Mouse (Mus musculus) macrophage (primary cell): Measurements from ENCODE around the gene Olfr23. TPM values are rescaled to one million over a fixed set of nuclear protein-coding genes. Genes with fewer than 3 reads are reported as not detected.
"Not testable (repeated sequence)": the region's sequence is repeated elsewhere in the genome, so short reads cannot be mapped to it uniquely, and the experiment has no call there.

Source experiments
- H3K27ac ChIP-seq: fragments of 350-480 bp; formaldehyde crosslinking; 2 replicates; pipeline ENCODE4 v1.9.0; 2021
- H3K36me3 ChIP-seq: fragments of 350-480 bp; formaldehyde crosslinking; 2 replicates; pipeline ENCODE4 v1.9.0; 2021; ENCODE audit errors: inconsistent target
- H3K4me3 ChIP-seq: fragments of 350-480 bp; formaldehyde crosslinking; 2 replicates; pipeline ENCODE4 v1.9.0; 2021; ENCODE audit errors: inconsistent target
- H3K79me2 ChIP-seq: fragments of 350-480 bp; formaldehyde crosslinking; 2 replicates; pipeline ENCODE4 v1.9.0; 2021; ENCODE audit errors: inconsistent target
- WGBS: methylation state at CpG from one replicate; pipeline ENCODE4 v1.1.7; 2026; ENCODE audit warnings: inconsistent platforms; ENCODE audit not compliant: missing documents; 5-methylcytosine and 5-hydroxymethylcytosine counted together
- polyA plus RNA-seq: library from polyadenylated mRNA; stranded (reverse); fragments of 250-400 nt; gene quantifications from 3 replicates; pipeline ENCODE4 v1.2.4, GENCODE M21; 2018; ENCODE audit warnings: inconsistent platforms
- total RNA-seq, 78 experiments: library from RNA; depleted of rRNA; stranded (reverse); fragments of 250-400 nt; gene quantifications; 1 replicate in 9 of 78; 2 replicates in 24 of 78; 3 replicates in 43 of 78; 4 replicates in 2 of 78; pipeline ENCODE4 v1.2.4; 2018; ENCODE audit warnings: inconsistent platforms in 56 of 78

Olfr23 gene
- total RNA-seq (2018; cell fraction: chromatin; rRNA removed): not detected
- total RNA-seq (2018; cell fraction: cytosol; rRNA removed): not detected
- total RNA-seq (2018; cell fraction: nucleus; rRNA removed): not detected
- polyA plus RNA-seq: not detected in 3 replicates

- Histone ChIP-seq H3K79me2 (no peaks in the 10 kb centered on the region), H3K4me3 (no peak within 1 kb of the TSS), H3K27ac (no peak within 1 kb of the TSS), H3K36me3 (no peaks in the 10 kb centered on the region)
Measured at GRCm38 (mm10) chr11:73936377-73936776, at the start of gene Olfr23. Olfr23 (plus strand) TSS chr11:73936677.

DNA sequence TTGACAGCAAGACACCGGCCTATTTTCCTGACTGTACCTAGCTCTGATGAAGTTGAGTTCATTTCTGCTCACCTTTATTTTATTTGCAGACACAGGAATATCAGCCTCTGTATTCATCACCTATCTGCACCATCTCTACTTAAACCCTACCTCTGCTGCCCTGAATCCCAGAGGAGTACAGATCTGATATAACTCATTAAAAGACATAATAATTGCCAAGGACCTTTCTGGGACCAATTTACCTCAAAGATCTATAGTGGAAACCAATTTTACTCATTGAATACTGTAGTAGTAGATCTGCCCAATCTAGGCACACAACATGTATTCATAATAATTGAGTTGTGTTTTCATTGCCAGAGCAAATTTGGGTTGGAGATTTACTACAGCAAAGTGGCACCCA, 45.8 kb upstream of the Olfr23 start, which contains the start of gene Olfr394:
Gene Olfr394, minus strand, starts transcription at position 101 of the 400 bp plus-strand sequence.
- no peak within 1 kb of the TSS for H3K27ac ChIP-seq
- no peak within 1 kb of the TSS for H3K4me3 ChIP-seq
- no peaks in the 10 kb centered on the region for H3K79me2 ChIP-seq
- WGBS: 100% methylated on average over 1 of the region's 1 CpGs
- H3K36me3 ChIP-seq: no peaks in the 10 kb centered on the region

DNA sequence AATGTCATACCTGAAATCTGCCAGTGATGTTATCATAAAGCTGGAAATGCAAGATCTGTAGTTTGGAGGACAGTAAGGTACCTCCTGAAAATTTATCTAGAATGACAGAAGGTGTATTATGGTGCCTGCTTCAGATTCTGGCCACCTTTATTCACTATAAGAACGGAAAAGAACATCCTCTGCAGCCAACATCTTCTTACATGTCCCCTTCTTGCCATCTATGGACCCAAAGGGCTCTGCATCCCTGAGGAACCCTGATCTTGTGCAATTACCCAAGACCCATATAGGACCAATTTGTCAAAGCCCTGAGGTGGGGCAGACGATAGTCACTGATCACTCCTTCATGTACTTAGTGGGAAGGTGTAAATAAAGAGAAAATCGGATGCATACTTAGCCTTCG, 27.3 kb upstream of the Olfr23 start, which contains the start of gene Olfr395:
Gene Olfr395, minus strand, starts transcription at position 101 of the 400 bp plus-strand sequence.
- 81% methylated on average over 4 of the region's 4 CpGs for WGBS
- H3K36me3 ChIP-seq, H3K79me2 ChIP-seq, H3K4me3 ChIP-seq, H3K27ac ChIP-seq: not testable (repeated sequence)

DNA sequence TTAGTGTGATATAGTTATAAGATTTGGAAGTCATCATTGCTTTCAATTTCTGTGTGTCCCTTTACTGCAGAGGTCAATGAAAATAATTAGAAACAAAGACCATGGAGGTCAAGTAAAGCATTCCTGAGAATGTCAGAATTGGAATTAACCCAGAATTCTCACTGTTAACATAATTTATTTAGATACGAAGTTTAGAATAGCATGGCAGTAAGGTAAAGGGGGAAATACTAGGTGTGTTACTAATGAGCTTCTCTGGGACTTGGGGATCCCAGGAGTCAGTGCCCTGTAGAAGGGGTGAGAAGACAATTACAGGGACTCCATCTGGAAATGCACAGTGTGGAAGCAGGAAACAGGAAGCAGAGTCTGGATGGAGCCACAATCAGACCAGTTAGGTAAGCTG, 24.0 kb downstream of the Olfr23 start, which contains the start of gene Olfr397:
Gene Olfr397, plus strand, starts transcription at position 301 of the 400 bp plus-strand sequence.
- Histone ChIP-seq H3K4me3 (no peak within 1 kb of the TSS), H3K79me2 (no peaks in the 10 kb centered on the region), H3K36me3 (no peaks in the 10 kb centered on the region), H3K27ac (no peak within 1 kb of the TSS)
- WGBS: 64% methylated on average over 1 of the region's 1 CpGs

GRCm38 (mm10) chr11:73990307-73990706, 53.8 kb downstream of the Olfr23 start, which contains the start of gene Olfr398:
Olfr398 (minus strand) TSS chr11:73990407.
- Histone ChIP-seq H3K79me2 (no peaks in the 10 kb centered on the region), H3K4me3 (no peak within 1 kb of the TSS), H3K36me3 (no peaks in the 10 kb centered on the region), H3K27ac (no peak within 1 kb of the TSS)

Other genes with a start within 250 kb of the Olfr23 start
- gene Zfp735, start 247.9 kb upstream of the Olfr23 start, polyA plus RNA-seq: not detected in 3 replicates
- gene Olfr389, start 156.0 kb upstream of the Olfr23 start, polyA plus RNA-seq: not detected in 3 replicates
- not detected in 3 replicates for gene Olfr390, start 153.7 kb upstream of the Olfr23 start, polyA plus RNA-seq
- not detected in 3 replicates for gene Olfr391-ps, start 133.6 kb upstream of the Olfr23 start, polyA plus RNA-seq
- gene Olfr392, start 119.6 kb upstream of the Olfr23 start, polyA plus RNA-seq: not detected in 3 replicates
- not detected in 3 replicates for gene Olfr393, start 85.2 kb upstream of the Olfr23 start, polyA plus RNA-seq
- not detected in 3 replicates for gene Olfr394, start 45.9 kb upstream of the Olfr23 start, polyA plus RNA-seq
- gene Olfr395, start 27.4 kb upstream of the Olfr23 start, polyA plus RNA-seq: not detected in 3 replicates
- gene Olfr397, start 24.1 kb downstream of the Olfr23 start, polyA plus RNA-seq: not detected in 3 replicates
- gene Olfr398, start 53.7 kb downstream of the Olfr23 start, polyA plus RNA-seq: not detected in 3 replicates
- gene Olfr139, start 119.9 kb downstream of the Olfr23 start, polyA plus RNA-seq: not detected in 3 replicates
- gene Olfr399, start 119.9 kb downstream of the Olfr23 start, polyA plus RNA-seq: not detected in 3 replicates
- not detected in 3 replicates for gene Zfp616, start 133.3 kb downstream of the Olfr23 start, polyA plus RNA-seq
- not detected in 3 replicates for gene Olfr401, start 177.0 kb downstream of the Olfr23 start, polyA plus RNA-seq
- gene Olfr402, start 216.9 kb downstream of the Olfr23 start, polyA plus RNA-seq: not detected in 3 replicates
- gene Olfr403, start 249.6 kb downstream of the Olfr23 start, polyA plus RNA-seq: not detected in 3 replicates